Mouse (Mus musculus): ENCODE data around the gene Rdh7.
"Not testable (repeated sequence)": the region's sequence is repeated elsewhere in the genome, so short reads cannot be mapped to it uniquely, and the experiment has no call there.

The Rdh7 gene

DNA sequence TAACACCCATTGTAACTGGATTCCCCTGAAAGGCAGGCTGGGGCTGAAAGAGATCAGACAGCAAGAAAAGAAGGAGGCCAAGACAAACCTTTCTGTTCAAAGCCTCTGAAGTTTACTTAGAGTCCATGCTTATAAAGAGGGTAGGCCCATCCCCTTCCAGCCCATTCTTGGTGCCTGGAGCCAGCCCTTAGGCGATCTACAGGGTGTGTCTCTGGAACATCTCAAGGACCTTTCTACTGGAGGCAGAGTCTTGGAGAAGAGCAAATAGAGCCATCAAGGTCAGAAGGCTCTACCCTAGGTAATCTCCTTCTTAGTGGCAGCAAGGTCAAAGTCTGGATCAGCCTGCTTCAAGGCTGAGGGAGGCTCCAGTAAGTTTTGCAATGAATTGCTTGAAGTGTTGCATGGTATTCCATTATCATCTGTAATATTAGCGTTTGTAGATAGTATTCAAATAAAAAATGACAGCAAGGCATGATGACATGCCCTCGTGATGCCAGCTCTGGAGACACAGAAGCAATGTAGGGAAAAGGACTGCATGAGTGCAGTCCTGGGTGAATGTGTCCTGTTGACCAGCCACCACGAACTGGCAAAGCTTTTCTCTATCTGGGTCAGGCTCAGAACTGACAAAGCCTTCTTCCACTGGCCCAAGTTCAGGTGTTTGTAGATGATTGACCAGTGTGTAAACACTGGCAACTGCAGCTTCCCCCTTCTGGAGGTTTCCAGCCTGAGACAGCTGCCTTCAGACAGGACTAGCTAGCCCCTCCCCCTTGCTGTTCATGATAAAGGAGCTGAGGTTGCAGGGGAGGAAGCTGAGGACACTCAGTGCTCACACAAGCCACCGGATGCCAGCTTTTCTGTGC lies 4.8 kb upstream of the Rdh7 start:
- ATAC-seq (ENCODE audit: low TSS enrichment), result not testable (repeated sequence)

DNA sequence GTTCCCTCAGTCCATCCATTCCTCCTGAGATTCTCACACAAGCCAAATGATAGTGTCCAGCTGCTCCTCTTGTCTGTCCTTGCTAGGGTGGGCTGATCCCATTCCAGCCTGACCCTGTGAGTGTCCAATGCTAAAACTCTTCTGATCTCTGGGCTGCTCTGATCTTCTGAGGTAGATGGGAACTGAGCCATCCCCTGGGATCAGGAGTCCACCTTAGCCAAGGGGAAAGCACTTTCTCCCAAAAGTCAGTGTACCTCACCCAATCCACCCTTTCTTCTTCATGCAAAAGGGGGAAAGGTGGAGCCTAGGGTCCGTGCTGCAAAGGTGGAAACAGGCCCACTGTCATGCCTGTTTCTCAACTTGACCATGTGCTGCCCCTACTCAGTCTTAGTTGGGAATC lies 2.9 kb upstream of the Rdh7 start:
- no peak for ATAC-seq (ENCODE audit: low TSS enrichment)

DNA sequence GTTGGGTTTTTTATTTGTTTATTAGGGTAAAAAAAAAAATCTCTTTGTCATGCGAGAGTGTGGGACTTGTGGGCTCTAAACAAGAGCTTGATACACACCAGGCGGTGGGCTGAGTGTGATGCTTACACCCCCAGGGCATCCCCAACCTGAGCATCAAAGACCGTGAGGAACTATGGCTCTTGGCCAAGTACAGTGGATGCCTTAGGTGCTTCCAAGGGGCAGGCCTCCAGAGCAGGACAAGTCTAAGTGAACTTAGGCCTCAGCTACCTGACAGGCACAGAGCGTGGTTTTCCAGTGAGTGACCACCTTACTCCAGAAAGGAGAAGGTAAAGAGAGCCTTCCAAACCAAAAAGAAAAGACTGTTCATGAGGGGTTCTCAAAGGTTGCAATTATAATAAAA lies 1.6 kb downstream of the Rdh7 start:
- ATAC-seq (ENCODE audit: low TSS enrichment), result no peak

DNA sequence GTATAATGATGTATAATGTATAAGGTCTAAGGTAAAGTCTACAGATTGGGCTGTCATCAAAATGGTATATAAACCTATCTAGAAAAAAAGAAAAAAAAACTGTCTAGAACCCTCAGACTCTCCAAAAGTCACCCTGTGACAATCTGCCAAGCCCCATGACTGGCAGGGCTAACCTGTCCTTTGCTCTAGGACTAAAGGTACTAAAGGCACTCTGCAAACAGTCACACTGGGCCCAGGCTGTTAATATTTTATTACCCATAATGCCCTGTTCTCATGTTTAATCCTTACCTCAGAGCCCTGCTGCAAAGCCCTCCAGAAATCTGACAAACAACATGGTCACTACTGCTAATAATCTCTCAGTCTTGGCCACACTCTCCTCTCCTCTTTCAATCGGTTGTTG lies 2.1 kb downstream of the Rdh7 start:
- ATAC-seq (ENCODE audit: low TSS enrichment), result no peak

DNA sequence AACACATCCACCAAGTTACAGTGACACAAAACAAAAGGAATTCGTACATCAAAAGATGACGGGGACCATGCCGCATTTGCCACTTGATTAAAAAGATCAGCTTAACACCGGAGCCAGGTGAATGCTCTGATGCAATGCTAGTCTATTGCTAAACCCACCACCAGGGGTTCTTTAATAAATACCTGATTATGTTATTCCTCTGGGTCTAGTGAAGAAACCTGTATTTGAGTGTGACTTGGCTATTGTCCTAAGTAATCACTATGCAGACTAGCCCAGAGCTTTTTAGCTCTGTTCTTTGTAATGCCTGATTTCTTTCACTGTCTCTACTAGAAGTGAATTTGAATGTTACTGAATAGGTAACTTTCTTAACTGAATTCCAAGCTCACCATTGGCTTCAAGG lies 7.6 kb downstream of the Rdh7 start:
- ATAC-seq (ENCODE audit: low TSS enrichment), result no peak

DNA sequence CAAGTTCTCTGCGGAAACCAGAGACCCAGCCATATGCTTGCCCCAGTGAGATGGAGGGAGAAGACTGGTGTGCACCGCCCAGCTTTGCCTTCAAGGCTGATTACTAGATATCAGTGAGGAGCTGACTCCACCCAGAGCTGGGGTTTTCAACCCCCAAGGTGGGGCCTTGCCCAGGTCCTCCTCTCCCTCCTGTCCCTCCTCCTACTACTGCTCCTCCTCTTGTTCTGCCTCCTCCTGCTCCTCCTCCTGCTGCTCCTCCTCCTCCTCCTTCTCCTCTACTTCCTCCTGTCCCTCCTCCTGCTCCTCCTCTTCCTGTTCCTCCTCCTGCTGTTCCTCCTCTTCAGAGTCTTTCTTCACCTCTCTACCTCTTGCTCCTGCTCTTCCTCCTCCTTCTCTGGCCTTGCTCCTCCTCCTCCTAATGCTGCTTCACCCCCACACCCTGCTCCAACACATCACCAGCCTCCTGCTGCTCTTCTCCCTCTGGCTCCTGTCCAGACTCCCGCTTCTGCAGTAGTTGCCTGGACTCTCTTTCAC lies 9.4 kb downstream of the Rdh7 start:
- no peak for ATAC-seq (ENCODE audit: low TSS enrichment)

DNA sequence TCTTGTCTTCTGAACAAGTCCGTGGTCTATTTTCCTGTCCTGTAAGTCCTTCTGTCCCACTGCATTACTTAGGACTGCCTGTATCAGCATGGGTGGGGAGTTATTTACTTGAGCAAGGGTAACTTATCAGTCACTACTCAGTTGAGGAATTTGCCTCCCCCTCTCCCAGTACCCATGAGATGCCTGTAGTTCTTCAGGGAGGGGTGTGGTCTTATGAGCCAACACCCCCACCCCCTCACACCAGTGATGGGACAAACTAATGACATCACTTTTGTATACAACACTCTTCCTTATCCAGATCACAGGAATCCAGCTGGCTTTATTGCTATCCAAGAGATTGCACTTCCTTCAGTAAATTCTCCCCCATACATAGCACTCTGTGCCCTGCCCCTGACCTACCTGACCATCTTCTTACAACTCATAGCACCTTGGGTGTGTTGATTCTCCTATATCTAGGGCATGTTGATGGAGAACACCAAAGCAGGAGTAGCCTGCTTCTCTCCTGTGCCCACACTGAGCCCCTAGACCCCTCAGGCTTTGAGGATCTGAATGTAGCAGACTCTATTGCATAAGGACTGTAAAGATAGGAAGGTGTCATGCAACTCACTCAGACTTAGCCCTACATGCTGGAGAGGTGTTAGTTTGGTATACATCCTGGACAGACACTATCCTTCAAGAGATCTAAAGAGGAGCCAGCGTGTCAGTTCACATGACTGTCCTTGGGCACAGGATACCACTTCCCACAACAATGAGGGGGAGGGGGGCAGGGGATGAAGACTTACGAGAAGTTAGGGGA lies 10.2 kb downstream of the Rdh7 start:
- ATAC-seq (ENCODE audit: low TSS enrichment), result no peak

DNA sequence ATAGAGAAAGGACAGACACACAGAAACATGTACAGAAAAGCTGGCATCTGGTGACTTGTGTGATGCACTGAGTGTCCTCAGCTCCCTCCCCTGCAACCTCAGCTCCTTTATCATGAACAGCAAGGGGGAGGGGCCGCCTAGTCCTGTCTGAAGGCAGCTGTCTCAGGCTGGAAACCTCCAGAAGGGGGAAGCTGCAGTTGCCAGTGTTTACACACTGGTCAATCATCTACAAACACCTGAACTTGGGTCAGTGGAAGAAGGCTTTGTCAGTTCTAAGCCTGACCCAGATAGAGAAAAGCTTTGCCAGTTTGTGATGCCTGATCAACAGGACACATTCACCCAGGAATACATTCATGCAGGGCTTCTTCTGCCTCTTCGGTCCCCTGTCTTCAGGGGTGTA lies 10.9 kb downstream of the Rdh7 start:
- ATAC-seq (ENCODE audit: low TSS enrichment), result no peak

DNA sequence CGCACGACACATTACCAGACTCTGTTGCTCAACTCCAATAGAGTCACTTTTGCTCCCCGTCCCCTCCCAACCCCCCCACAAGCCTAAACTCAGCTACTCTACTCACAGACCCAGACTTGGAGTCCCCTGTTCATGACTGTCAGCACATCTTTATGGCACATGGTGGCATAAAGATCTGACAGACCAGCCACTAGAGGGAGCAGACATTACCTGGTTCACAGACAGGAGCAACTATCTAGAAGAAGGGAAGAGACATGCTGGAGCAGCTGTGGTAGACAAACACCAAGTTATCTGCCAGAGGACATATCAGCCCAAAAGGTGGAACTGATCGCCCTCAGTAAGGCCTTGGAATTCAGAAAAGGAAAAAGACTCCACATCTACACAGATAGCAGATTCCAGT lies 16.1 kb downstream of the Rdh7 start:
- no peak for ATAC-seq (ENCODE audit: low TSS enrichment)

DNA sequence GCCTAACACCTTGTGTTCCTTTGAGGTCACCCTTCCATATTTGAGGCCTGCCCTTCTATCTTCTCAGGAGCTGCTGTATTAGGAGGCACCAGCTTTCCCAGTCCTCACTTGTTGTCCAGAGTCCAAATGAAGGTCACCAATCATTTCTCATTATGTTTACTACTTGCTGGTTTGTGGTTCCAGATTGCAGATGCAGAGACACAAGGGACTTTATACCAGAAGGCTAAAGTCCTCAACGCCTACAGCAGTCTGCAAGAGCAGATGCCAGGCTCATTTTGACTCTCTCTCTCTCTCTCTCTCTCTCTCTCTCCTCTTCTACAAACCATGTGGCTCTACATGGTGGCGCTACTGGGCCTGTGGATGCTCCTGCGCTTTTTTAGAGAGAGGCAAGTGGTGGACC lies 22.4 kb downstream of the Rdh7 start, which contains the start of gene Rdh16f2:
Rdh16f2 (plus strand) TSS at position 243 of the 400 bp plus-strand sequence.
- no peak for ATAC-seq (ENCODE audit: low TSS enrichment)

DNA sequence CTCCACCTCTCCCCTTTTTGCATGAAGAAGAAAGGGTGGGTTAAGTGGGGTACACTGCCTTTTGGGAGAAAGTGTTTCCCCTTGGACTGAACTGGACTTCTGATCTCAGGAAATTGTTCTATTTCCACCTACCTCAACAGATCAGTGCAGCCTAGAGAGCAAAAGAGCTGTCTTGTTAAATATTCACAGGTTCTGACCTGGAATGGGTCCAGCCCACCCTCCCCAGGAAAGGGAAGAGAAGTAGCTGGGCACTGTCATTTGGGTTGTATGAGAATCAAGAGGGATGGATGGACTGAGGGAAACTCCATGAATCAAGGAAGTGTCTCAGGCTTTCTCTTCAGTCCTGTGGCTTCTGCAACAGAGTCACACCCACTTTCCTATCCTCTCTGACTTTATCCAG lies 23.7 kb downstream of the Rdh7 start:
- ATAC-seq (ENCODE audit: low TSS enrichment), result no peak

DNA sequence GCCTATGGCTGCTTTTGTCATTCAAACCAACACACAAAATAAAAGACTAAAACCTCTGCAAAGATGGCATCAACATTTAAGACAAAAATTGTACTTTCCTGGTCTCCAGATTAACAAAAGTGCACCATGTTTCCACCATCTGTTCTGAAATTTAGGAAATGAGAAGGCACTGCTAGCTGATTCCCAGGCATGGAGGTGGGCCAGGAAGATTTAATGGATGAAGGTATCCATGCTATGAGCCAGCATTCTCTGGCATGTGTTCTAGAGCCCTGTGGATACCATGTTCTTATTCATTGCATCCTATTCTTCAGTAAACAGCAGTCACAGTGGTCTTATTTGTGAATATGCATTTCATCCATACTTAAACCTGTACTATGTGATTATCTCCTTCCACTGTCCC lies 32.2 kb downstream of the Rdh7 start:
- no peak for ATAC-seq (ENCODE audit: low TSS enrichment)

DNA sequence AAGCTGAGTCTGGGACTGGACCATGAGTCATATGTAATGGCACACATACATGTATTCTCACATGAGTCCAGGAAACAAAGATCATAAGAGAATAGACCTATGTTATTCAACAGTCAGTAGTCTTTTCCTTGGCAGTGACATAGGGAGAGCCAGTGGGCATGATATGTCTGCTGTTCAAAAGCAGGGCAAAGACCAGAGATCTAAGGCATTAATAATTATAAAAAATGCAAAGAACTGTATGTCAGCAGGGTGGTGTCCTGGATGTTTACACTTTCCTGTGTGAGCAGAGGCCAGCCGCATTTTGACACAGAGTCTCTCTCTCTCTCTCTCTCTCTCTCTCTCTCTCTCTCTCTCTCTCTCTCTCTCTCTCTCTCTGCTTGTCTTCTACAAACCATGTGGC lies 39.0 kb downstream of the Rdh7 start, which contains the start of gene Rdh19:
Rdh19 (plus strand) TSS at position 301 of the 400 bp plus-strand sequence.
- no peak for ATAC-seq (ENCODE audit: low TSS enrichment)

DNA sequence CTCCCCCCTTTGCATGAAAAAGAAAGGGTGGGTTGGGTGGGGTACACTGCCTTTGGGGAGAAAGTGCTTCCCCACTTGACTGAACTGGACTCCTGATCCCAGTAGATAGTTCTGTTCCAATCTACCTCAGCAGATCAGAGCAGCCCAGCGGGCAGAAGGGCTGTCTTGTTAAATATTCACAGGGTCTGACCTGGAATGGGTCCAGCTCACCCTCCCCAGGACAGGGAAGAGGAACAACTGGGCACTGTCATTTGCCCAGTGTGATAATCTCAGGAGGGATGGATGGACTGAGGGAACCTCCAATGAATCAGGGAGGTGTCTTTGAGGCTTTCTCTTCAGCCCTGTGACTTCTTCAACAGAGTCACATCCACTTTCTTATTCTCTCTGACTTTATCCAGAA lies 40.5 kb downstream of the Rdh7 start:
- ATAC-seq (ENCODE audit: low TSS enrichment), result no peak

DNA sequence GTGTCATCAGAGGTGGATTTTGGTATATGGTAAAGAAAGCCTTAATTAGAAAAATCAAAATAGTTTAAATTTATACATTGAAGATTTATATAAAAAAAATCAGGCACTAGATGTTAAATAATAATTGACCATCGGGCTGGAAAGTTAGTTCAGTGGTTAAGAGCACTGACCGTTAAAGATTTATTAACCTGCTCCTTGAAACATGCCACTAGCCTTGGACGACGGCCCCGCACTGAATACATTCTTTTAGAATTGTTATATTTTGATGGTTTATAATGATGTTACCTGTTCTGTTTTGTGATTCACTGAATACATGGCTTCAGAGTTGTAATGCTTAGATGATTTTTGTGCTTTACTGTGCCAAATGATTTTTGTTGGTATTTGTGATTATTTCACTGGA lies 42.7 kb downstream of the Rdh7 start:
- not testable (repeated sequence) for ATAC-seq (ENCODE audit: low TSS enrichment)

DNA sequence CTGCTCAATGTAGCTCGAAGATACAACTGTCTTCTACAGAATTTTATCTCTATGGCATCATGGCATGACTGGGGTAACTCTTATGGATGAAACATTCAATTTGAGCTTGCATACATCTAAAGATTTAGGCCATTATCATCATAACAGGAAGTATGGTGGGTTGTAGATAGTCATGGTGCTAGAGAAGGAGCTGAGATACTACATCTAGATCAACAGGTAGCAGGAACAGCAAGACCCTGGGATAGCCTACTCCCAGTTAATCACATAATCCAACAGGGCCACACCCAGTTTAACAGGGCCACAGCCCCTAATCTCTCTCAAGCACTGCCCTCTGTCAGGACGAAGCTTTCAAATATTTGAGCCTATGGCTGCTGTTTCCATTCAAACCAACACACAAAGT lies 47.8 kb downstream of the Rdh7 start:
- ATAC-seq (ENCODE audit: low TSS enrichment), result no peak

DNA sequence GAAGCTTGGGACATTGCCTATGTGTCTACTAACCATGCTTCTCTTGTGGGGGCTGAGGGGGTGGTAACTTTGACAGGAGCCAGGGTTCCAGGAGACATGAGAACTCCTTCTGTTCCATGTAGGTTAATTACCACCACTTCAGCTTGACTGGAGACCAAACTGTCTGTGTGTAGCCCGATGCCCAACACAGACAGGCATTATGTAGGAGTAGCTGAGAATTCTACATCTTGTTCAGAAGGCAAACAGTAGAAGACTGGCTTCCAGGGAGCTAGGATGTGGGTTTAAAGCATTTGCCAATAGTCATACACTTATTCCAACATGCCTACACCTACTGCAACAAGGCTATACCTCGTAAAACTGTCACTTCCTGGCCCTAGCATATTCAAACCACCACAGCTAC lies 50.1 kb downstream of the Rdh7 start:
- peak; percentile 79 for ATAC-seq (ENCODE audit: low TSS enrichment)

DNA sequence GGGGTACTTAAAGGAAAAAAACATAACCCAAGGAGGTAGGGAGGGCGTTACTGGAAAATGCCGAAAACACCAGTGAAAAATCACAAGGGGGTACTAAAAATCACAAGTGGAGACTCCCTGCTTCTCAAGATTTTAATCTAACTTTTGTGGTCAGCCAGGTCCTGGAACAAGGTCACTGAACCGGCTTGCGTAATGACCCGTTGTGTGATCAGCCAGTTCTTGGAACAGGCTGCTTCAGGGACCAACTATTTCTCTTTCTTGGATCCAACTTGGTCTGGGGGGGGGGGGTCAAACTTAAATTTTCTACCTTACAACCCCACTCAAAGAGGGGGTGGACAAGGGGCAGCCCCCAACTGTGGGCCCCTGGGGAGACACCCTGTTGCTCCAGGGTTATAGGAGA lies 50.8 kb downstream of the Rdh7 start:
- ATAC-seq (ENCODE audit: low TSS enrichment), result not testable (repeated sequence)

DNA sequence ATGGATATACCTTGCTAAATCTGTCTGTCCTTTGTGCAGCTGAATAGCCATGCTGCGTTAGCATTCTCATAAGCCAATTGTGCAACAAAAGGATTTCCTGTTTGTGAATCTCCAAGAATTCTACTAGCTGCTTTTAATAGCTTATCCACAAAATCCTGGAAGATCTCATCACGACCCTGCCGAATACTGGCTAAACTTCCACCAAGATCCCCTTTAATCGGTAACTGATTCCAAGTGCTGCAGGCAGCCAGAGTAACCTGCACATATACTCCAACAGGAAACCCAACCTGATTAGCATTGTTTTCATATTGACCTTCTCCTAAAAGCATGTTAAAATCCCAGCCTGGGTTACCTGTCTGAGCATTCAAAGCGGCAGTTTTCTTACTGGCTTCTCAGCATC lies 53.3 kb downstream of the Rdh7 start:
- ATAC-seq (ENCODE audit: low TSS enrichment), result no peak

DNA sequence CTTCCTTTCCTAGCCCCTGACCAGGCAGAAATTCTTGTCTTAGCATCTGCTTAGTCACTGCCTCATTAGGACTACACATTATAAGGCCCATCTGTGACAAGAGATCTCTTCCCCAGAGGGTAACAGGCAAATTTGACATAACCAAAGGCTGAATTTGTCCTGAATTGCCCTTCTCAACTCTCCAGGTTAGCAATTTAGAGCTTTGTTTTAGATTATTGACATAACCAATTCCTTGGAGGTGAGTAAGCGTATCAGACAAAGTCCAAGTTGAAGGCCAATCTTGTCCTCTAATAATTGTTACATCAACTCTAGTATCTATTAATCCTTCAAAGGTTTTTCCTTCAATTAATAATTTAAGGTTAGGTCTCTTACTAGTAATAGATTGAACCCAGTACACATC lies 54.4 kb downstream of the Rdh7 start:
- ATAC-seq (ENCODE audit: low TSS enrichment), result not testable (repeated sequence)
